Mouse (Mus musculus): ENCODE results near the gene Hs3st1.
"Not testable (repeated sequence)": the region's sequence is repeated elsewhere in the genome, so short reads cannot be mapped to it uniquely, and the experiment has no call there.

The Hs3st1 gene

DNA sequence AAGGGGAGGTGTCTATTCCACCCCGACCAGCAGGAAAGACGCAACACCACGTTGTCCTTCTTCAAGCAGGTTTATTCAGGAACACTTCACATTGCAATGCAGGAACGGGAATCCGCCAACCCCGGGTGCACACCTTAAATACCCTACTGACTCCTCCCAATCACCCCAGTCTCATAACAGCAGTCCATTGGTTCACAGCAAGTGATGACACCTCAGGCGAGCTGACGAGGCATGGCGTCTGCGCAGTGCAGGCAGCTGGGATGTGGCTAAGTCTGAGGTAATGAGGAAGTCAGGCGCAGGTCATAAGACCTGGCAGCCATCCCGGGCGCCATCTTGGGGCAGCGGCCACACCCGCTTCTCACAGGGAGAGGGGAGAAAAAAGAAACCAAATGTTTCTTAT, at the start of gene Hs3st1:
Hs3st1 (minus strand) TSS at position 101 of the 400 bp plus-strand sequence.
- not testable (repeated sequence) for DNase-seq (ENCODE audit: low spot score in 2 of 2)

DNA sequence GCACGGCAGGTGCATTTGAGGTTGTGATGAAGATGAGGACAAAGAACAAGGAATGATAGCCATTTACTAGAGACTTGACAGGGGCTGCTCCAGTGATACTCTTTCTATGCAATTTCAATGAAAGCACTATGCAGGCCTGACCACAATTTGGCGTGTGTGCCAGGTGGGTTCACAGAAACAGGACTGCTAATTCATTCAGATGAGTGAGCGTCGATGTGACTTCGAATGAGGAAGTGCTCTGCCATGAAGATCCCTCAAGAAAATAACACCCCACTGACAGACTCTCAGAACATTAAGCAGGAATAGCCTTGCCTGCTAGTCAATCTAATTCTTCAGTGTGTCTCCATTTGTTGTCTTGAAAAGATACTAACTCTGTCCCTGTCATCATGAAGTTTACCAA, 49.4 kb upstream of the Hs3st1 start:
- no peak for DNase-seq (ENCODE audit: low spot score in 2 of 2)

DNA sequence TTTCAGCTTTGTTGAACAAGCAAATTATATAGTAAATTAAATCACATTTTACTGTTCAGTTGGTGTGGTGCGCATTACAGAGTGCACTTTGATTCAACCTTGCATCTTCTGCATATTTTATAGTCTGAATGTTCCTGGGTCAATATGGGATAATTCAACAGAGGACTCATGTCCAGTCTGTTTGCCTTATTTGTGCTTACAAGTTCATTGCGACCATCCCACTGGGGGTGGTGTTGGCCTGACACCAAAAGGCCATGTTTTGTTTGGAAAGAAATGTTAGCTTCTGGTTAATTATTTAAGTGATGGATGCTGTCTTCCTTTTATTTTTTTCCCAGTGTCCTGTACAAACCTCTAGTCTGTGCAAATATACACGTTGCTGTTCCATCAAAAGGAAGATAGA, 48.7 kb upstream of the Hs3st1 start:
- no peak for DNase-seq (ENCODE audit: low spot score in 2 of 2)

DNA sequence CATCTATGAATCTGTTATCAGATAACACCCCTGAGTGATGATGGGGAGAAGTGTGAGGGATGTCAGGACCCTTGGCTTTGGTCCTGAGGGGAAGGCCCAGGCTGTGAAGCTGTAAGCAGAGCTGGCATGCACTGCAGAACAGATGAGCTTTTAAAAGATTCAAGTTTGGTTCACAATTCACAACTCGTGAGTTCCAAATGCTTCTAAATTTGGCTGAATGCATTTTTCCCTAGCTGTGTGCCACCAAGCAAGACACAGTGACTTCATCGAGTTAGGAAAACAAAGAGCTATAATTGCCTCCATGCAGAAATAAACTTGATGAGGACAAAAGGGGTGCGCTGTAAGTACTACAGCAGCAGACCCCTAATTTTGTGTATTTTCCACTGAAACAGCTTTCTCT, 48.2 kb upstream of the Hs3st1 start:
- DNase-seq (ENCODE audit: low spot score in 2 of 2), result peak; percentile 10 to 18

DNA sequence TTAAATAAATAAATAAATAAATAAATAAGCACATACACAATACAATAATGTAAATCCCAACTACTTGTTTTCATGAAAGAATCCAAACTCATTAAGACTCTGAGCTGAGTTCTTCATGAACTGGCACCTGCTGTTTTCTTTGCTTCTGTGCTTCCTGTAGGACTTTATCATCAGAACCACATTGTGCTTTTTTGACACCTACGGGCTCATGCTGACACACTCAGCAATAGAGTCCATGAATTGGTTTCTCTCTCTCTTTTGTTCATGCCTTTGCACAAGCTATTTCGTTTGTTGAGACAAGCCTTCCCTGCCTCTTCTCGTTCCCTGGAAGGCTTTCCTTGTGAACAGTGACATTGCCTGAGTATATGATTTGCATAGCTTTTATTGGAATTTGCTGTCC, 46.8 kb upstream of the Hs3st1 start:
- no peak for DNase-seq (ENCODE audit: low spot score in 2 of 2)

DNA sequence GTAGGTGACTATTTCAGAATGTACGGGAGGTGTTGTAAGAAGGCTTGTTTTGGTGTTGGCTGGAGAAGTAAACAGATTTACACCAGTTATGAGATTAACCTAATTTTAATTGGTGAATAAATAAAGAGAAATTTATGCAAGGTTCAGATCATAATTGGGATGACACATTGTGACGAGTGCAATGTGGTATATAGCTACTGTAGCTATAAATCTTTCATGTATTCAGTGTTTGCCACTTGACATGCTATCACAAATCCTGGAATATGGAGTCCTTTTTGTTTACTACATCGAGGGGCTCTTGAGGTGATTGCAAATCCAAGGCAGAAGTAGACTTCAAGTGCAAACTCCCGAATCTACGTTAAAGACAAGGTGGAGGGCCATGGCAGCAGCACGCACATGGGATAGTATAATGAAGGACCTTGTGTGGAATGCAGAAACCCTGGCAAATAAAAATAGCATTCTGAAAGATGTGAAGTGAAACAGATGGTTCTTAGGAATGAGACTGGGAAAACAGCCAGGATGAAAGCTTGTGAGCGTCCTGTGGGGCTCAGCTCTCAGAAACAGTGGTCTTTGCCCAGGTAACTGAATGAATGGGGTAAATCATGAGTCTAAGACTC, 21.9 kb upstream of the Hs3st1 start:
- no peak for DNase-seq (ENCODE audit: low spot score in 2 of 2)

DNA sequence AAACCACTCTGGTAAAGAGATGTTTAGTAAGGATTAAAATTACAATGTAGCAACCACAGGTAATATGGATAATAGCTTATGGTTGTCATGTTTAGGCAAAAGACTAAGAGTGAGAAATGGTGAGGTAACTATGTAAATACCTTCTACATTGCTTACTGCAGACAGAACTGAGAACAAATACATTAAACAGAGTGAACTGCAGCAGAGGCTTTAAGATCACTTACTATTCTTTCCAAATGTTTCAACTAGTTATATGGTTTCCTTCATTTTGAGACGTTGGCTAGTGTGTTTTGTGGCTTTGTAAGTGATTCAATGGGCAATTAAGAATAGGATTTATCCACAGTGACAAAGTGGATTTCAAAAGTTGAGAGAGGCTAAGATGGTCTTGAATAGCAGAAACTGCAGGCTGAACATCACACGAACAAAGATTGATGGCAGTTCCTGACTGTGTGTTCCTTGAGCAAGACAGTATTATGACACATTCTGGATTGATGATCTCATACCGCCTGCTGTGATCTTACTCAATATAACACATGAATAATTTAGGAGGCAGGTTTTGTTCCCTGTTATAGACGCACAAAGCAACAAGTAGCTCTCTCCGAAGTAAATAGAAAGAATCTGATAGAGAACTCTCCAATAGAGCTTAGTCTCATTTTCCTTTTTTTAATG, 16.5 kb upstream of the Hs3st1 start:
- DNase-seq (ENCODE audit: low spot score in 2 of 2), result no peak

DNA sequence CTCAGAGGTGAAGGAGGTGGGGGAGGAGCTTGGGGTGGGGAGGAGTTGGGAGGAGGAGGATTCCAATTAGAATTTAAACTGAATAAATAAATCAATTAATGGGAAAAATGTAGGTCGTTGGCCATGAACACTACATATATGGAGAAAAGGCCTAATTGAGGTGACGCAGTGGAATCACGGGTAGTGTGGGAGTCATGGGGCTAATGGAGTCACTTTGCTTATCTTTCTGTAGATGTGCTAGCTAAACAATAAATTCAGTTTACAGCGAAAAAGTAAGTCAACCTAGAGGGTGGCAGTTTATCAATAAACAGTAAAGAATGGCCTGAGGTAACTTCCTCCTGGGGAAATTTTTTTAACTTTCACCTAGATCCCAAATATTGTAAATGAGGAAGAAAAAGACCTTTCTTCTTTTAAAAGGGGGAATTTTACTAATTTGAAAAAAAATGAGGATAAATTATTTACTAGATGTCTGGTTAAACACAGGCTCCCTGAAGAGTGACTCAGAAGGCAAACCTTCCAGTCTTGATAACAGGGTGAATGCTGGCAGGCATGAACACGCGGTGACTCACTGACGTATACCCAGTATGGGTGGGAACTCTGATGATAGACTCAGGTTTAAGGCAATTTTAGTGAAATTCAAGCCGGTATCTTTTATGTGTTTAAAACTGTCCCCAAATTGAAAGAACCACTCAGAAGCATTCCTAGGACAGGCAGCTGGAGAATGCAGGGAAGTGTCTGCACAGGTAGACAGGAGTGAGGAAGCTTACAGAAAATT, 6.6 kb upstream of the Hs3st1 start:
- DNase-seq (ENCODE audit: low spot score in 2 of 2), result no peak

DNA sequence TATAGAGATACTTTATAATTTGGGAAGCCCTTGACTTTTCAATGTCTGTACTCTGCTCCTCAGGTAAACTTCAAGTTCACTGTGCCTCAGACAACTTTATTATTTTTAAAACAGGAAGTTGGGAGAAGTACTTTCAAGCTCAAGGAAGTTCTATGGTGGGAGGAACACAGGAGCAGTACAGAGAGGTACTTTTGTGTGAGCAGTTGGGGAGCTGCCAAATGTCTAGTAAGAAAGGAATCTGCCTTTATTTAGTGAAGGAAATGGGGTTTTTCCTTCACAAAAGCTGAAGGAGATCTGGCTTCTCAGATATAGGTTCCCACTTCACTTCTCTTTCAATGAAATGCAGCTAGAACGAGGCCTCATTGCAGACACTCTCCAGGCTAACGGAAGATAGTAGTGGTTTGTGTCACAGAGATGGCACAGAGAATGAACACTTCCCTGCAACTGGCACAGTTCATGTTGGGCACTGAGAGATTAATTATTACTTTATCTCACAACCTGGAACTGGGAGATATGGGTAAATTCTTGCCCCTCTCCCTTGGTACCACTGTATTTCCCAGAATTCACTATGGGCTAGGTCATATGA, 3.7 kb upstream of the Hs3st1 start:
- no peak for DNase-seq (ENCODE audit: low spot score in 2 of 2)

DNA sequence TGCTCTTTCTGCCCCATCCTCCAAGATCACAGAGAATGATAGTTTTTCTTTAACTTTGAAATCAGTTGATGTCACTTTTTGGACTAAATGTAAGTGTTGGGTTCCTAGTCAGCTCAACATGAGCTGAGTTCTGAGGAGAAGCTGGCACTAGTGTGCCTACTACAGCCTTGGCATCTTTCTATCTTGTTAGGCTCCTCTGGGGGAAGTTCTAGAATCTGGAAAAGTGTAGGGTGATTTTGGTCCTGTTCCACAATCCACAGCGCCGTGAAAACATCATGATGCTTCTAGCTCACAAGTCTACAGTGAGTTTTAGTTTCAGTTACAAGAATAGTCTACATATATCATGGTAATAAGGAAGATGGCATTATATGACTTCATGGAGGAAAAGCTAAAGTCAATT, 18.4 kb downstream of the Hs3st1 start:
- no peak for DNase-seq (ENCODE audit: low spot score in 2 of 2)

DNA sequence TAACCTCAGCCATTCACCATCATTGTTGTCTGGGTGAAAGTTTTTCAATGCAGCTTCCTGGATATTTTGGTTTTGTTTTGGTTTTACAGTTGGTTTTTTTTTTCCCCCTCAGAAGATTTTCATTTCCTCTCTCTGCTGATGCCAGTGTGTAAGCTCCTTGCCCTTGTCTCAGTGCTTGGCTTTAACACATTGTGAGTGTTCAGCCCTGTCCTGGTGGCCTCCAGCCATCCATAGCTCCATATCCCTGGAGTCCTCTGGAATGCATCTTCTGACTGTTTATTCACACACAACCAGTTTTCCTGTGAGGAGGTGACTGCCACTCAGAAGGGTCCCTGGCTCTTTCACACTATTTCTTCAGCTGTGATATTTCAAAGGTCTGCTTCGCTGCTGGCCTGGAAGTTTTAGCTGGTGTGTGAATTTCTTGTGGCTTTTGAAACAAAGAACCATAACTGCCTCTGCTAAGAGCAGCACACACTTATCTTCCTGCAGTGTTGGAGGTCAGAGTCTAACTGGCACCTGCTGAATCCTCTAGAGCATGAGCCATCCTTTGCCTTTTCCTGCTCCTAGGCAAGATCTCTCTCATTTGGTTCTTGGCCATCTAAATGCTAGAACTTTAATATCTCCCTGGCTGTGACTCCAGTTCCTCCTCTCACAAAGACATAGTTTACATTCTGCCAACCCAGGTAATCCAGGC, 21.4 kb downstream of the Hs3st1 start:
- DNase-seq (ENCODE audit: low spot score in 2 of 2), result no peak

DNA sequence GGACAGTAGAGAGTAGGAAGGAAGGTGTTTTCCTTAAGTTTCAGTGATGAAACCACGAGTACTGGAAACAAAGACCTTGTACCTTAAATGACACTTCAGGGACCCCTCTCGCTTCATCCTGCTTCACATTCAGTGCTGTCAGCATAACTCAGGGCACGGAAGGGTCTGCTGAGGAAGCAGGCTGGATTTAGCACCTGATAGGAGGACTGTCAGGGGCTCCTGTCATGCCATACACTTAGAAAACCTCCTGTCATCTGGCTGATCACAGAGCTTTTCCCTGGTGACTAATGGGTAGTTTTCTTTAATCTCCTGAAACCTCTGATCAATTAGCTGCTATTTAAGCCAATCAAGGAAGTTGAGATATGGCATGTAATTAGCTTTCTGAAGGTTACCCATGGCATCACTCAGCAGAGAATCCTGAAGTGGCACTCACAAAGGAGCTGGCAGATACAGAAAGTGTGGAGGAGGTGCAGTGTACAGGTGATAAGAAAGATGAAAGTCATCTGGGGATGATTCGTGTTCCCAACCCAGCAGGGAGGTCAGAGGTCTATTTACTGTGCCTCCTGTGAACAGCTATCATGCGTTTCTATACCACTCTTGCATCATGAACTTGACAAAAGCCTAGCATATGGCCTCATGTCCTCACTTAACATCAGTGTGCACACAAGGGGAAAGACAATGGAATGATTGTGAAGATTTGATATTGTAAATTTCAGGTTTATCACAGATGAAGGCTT, 22.1 kb downstream of the Hs3st1 start:
- no peak for DNase-seq (ENCODE audit: low spot score in 2 of 2)

DNA sequence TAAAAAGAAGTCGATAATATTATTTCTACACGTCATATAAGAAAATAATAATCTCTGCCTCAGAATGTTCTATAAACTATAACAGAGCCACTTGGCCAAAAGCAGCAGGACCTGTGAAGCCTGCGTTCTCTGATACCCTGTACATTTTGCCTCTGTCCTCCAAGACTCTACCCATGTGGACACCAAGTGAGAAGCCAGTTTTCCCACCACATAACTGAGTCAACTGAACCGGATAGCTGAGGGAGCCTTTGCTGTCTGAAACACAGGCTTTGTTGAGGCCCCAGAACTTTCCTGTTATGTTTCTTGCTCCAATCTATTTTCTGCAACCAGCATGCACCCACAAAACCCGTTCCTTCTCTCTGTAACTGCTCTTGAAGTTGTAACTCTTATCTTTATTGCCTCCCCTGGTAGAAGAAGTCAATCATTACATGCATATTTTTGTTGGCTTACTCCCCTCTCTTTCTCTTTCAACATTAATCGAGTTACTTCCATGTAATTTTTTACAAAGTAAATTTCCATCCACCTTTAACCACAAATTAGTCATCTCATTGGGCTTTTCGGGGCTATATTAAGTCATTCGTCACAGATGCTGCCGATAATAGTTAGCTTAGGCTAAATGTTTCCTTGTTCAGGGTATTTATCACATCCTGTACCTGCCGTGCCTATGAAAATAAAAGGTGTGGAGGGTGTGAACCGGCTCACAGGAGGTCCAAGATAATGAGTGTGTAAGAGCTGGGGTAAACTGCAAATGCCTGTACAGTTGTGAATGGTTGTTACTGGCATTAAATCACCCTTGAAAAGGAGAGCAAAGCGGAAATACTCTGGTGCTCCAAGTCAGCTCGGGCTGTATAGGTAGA, 39.4 kb downstream of the Hs3st1 start:
- DNase-seq (ENCODE audit: low spot score in 2 of 2), result no peak

DNA sequence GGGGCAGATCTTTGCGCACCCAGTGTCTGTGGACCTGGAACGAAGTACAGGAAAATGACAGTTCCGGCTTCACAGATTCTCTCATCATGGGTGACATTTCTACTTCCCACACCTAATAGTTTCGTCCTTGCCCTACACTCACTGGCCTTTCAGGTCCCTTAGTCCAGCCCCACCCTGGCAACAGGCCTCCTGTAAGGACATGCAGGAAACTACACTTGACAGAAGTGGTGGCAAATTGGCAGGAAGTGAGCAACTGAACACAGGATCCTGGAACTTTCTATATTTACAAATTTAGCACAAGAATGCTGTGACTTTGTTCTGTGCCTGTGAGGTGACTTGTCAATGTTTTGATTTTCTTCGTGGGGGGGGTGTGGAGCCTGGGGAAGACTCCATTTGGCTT, 40.1 kb downstream of the Hs3st1 start:
- no peak for DNase-seq (ENCODE audit: low spot score in 2 of 2)

DNA sequence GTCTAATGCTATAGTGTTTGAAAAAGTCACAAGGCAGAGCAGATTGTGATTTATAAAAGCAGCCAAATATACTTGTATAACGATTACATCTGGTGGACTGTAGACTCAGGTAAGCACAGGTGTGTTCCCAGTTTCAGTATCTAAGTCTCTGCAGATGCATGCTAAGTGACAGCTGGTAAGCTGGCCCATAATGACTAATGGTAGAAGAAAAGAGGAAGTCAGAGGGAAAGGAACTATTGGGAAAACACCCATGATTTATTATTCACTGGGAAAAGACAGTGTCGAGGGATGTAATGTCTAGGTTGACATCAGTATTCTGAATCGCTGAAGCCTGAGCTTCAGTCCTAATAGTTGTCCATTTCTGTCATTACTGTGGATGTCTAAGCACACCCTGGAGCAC, 49.7 kb downstream of the Hs3st1 start:
- DNase-seq (ENCODE audit: low spot score in 2 of 2), result no peak

DNA sequence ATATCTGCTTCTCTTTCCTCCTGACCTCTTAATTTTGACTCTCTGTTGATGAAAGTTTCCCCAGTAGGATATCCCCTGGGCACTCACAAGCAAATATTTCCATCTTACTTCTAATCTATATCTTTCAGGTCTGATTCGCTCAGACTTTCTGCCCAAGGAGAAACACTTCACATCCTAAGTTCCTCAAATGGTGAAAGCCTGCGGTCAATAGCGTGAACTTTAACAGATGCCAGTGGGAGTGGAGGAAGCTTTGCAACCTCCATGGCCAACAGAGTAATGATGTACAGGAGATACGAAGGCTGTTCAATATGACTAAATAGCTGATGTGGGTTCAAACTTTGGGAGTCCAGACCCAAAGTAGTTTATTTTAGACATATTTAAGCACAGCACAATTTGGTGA, 94.4 kb downstream of the Hs3st1 start:
- no peak for DNase-seq (ENCODE audit: low spot score in 2 of 2)

DNA sequence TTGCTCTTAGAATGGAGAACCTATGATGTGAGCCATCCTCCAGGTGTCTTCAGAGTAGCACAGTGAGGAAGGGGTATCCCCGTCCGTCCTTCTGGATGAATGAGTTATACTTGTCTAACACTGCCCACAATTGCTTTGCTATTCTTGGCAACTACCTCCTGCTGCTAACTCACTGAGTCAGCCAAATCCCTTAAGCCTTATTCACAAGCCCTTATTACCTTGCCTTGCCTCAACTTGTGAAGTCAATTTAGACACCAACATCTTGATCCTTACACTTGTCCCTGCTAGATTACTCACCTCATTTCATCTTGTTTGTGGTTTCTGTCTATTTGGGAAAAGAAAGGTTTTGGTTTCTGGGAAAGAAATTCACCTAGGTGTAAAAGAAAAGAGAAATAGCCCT, 95.9 kb downstream of the Hs3st1 start:
- DNase-seq (ENCODE audit: low spot score in 2 of 2), result no peak

DNA sequence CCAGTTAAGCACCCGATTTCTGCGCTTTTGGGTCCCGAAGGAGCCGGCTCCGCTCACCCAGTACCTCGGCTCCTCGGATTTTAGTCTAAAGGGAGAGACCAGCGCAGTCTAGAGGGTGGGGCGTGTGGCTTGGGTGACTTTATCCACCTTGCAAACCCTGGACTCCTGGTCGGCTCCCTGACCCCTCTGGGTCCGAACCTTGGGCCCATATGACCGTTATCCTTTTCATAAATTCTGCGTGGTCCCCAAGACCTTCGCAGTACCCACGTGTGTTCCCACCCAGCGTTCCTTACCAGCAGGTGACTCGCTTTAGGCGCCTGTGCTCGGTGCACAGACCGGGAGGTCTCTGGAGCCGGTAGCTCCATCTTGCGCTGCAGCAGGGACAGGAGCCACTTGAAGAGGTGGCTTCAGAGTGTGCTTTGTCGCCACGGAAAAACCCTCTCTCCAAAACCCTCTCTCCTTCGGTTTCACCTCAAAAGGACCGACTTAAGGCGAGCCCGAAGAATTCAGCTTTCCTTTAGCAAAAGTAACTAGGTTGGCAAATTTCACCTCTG, 110.4 kb downstream of the Hs3st1 start:
- DNase-seq (ENCODE audit: low spot score in 2 of 2), result no peak

DNA sequence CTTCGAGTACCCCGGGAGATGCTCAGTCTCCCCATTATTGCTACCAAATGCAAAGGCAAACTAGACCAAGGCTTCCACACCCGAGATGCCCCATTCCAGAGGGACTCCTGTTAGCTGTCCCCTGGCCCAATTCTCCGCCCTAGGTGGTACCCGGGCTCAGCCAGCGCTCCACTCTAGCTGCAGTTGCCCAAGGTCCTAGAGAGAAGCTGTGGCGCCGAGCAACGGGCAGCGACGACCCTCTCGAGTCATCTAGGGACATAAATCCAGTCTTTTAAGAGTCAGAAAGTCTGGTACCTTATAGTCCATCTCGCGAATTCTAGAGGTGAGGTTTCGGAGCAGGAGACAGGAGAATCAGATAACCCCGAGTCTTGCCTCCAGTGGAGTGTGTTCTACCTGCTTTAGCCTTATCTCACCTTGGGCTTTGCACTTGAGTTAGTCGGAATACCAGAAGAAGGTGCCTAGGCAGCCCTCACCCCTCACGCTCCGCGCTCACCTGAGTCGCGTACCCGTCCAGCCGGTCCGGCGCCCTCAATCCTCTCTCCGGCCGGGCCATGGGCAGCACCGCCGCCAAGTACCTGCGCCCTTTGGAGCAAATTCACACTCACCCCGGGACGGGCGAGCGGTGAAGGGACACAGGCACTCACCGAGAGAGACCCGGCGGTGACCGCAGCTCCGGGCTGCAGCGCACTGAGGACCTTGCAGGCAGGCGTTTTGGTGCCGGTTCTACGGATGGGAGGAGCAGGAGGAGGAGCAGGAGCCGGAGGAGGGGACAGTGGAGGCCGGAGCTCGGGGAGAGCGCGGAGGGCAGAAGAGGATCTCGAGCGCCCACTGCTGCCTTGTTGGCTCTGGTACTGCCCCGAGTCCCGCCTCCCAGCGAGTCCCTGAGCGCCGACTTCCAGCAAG, 111.1 kb downstream of the Hs3st1 start:
- DNase-seq (ENCODE audit: low spot score in 2 of 2), result peak; percentile 86 to 87

Data from frontal cortex, postnatal 14 days (tissue).